13 mouse cellular contexts compared by ENCODE assay signal in the genomic region with DNA sequence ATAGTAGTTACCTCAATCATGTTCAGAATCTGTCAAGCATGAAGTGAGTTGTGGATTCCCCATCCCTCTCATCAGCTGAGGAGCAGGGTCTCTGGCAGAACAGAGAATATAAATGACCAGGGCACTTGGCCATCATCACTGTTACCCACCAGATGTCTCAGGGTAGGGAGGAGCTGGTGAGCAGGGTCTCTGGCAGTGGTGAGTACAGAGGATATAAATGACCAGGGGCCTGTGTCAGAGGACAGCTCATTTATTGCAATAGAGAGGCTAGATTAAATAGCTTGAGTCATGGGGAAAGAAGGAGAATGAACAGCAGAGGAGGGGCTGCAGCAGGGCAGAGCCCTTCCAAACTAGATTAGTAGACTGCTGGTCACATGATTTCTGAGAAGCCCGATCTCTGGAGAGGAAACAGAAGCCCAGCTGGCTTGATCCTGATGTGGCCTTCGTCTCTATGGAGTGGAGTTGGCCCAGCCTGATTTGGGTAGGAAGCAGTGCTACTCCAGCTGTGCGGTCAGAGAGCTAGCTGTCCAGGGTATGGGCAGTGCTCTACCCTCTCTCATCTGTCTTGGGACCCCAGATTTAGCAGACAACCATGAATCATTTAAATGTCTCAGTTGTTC.
A peak's percentile ranks its signal among the peaks of the same experiment; 100 is the strongest.
DNase-seq lines count a peak whose midpoint lies in the region; ATAC-seq and TF ChIP-seq lines count a peak whose summit lies in the region.
"Had no signal": no experiment of that assay in that cellular context is flagged by ENCODE, and none has a peak within 500 bp of the region (broad histone marks: within the 10 kb centered on the region; RNA-seq: fewer than 3 reads in every experiment).

No protein-coding gene starts in this region.

- no peak overlapping the region for H3K9ac ChIP-seq in heart, embryonic 11.5 days (ENCODE audit: low read depth, low read length)
- no peak overlapping the region for H3K9ac ChIP-seq in liver, embryonic 11.5 days (ENCODE audit: low read depth, low read length)
- no peak overlapping the region for H3K9ac ChIP-seq in MEL (ENCODE audit: control insufficient read depth, low read depth, low read length, poor library complexity, severe bottlenecking)
- H3K9ac ChIP-seq: limb, embryonic 12.5 days; lung, embryonic 15.5 days had no signal

- H3K27me3 ChIP-seq in heart, embryonic 11.5 days (ENCODE audit: control insufficient read depth, insufficient read depth, low read length): no peaks in the 10 kb centered on the region
- no peaks in the 10 kb centered on the region for H3K27me3 ChIP-seq in liver, embryonic 11.5 days (replicated peaks; ENCODE audit: control insufficient read depth, insufficient read depth, low read length)
- no peaks in the 10 kb centered on the region for H3K27me3 ChIP-seq in MEL (ENCODE audit: control insufficient read depth in 1 of 2, insufficient read depth in 2 of 2, low read length in 2 of 2)
- H3K27me3 ChIP-seq: limb, embryonic 12.5 days; lung, embryonic 15.5 days had no signal

- no peak overlapping the region for H3K4me2 ChIP-seq in heart, embryonic 11.5 days
- no peak overlapping the region for H3K4me2 ChIP-seq in liver, embryonic 11.5 days
- H3K4me2 ChIP-seq: limb, embryonic 12.5 days; lung, embryonic 15.5 days had no signal

- no peak for TF ChIP-seq CTCF in MEL (IDR thresholded peaks at IDR 0.05 in 2 of 3, conservative IDR thresholded peaks at IDR 0.05 in 1 of 3; ENCODE audit: control insufficient read depth in 1 of 3, insufficient read depth in 1 of 3, low read depth in 2 of 3, low read length in 3 of 3, poor library complexity in 1 of 3, severe bottlenecking in 1 of 3)

- no peak overlapping the region for H3K27ac ChIP-seq in heart, embryonic 11.5 days (ENCODE audit: low read depth, low read length)
- H3K27ac ChIP-seq in liver, embryonic 11.5 days (ENCODE audit: low read depth, low read length): no peak overlapping the region
- no peak overlapping the region for H3K27ac ChIP-seq in MEL (ENCODE audit: control insufficient read depth, low read depth, low read length)
- H3K27ac ChIP-seq: heart, embryonic 10.5 days; limb, embryonic 12.5 days; lung, embryonic 15.5 days had no signal

- DNase-seq in heart, postnatal 4 days: peak; percentile 7
- DNase-seq in liver, embryonic 11.5 days (ENCODE audit: low spot score): no peak
- DNase-seq in liver (no peak), MEL (ENCODE audit: low read depth, low spot score) (no peak)
- peak; percentile 11 for DNase-seq in embryo, embryonic 11 days
- no peak for DNase-seq in adrenal gland, postnatal 36 days
- DNase-seq in adrenal gland, postnatal 4 days (ENCODE audit: low spot score in 2 of 2): no peak
- DNase-seq: cerebellum, adult 8-10 months; layer of hippocampus, adult 9-11 months had no signal

- no peak for ATAC-seq in heart, embryonic 11.5 days (replicated peaks; ENCODE audit: insufficient number of reproducible peaks, low FRiP score, low TSS enrichment)
- peak; percentile 47; the same call in 1 of the 2 replicates for ATAC-seq in liver, embryonic 11.5 days (replicated peaks; ENCODE audit: low FRiP score)

- H3K4me1 ChIP-seq in heart, embryonic 11.5 days (ENCODE audit: control insufficient read depth, insufficient read depth, low read length): no peaks in the 10 kb centered on the region
- no peaks in the 10 kb centered on the region for H3K4me1 ChIP-seq in liver, embryonic 11.5 days (replicated peaks; ENCODE audit: control insufficient read depth, insufficient read depth, low read length)
- no peaks in the 10 kb centered on the region for H3K4me1 ChIP-seq in MEL (ENCODE audit: control insufficient read depth in 1 of 2, insufficient read depth in 2 of 2, low read length in 2 of 2)
- H3K4me1 ChIP-seq: heart, embryonic 10.5 days; limb, embryonic 12.5 days; lung, embryonic 15.5 days had no signal

- TF ChIP-seq RAD21 in MEL (IDR thresholded peaks at IDR 0.05; ENCODE audit: low read depth, low read length): no peak

- no peaks in the 10 kb centered on the region for H3K9me3 ChIP-seq in heart, embryonic 11.5 days (replicated peaks; ENCODE audit: control insufficient read depth, low read length)
- no peaks in the 10 kb centered on the region for H3K9me3 ChIP-seq in liver, embryonic 11.5 days (ENCODE audit: control insufficient read depth, low read length)
- H3K9me3 ChIP-seq in MEL (replicated peaks; ENCODE audit: insufficient read depth, low read length): no peaks in the 10 kb centered on the region
- H3K9me3 ChIP-seq: heart, embryonic 10.5 days; limb, embryonic 12.5 days; lung, embryonic 15.5 days had no signal

- WGBS in heart, embryonic 11.5 days (ENCODE audit: insufficient replicate concordance): 60% methylated on average over 3 of the region's 3 CpGs
- 52% methylated on average over 3 of the region's 3 CpGs for WGBS in liver, embryonic 11.5 days

- no peak overlapping the region for H3K4me3 ChIP-seq in heart, embryonic 11.5 days (ENCODE audit: low read depth, low read length)
- H3K4me3 ChIP-seq in liver, embryonic 11.5 days (ENCODE audit: low read depth, low read length): no peak overlapping the region
- no peak overlapping the region for H3K4me3 ChIP-seq in MEL (ENCODE audit: control insufficient read depth in 1 of 2, insufficient read depth in 1 of 2, low read depth in 2 of 2, low read length in 2 of 2)
- H3K4me3 ChIP-seq: heart, embryonic 10.5 days; limb, embryonic 12.5 days; lung, embryonic 15.5 days had no signal

- TF ChIP-seq POLR2A in MEL (IDR thresholded peaks at IDR 0.05; ENCODE audit: control insufficient read depth in 1 of 2, insufficient read depth in 1 of 2, low read depth in 1 of 2, low read length in 2 of 2, poor library complexity in 1 of 2): no peak

- no peaks in the 10 kb centered on the region for H3K79me2 ChIP-seq in MEL (ENCODE audit: control insufficient read depth, insufficient read depth, low read length, poor library complexity)

- TF ChIP-seq EP300 in MEL (IDR thresholded peaks at IDR 0.05; ENCODE audit: low read depth in 1 of 2, low read length in 2 of 2): no peak

- H3K36me3 ChIP-seq in heart, embryonic 11.5 days (ENCODE audit: control insufficient read depth, insufficient read depth, low read length): no peaks in the 10 kb centered on the region
- no peaks in the 10 kb centered on the region for H3K36me3 ChIP-seq in liver, embryonic 11.5 days (ENCODE audit: control insufficient read depth, insufficient read depth, low read length)
- no peaks in the 10 kb centered on the region for H3K36me3 ChIP-seq in MEL (ENCODE audit: control insufficient read depth in 1 of 2, insufficient read depth in 2 of 2, low read length in 2 of 2)
- H3K36me3 ChIP-seq: heart, embryonic 10.5 days; limb, embryonic 12.5 days; lung, embryonic 15.5 days had no signal

TF ChIP-seq in MEL, 35 proteins besides CTCF, POLR2A, EP300 and RAD21:
- TF ChIP-seq ZKSCAN1 (IDR thresholded peaks at IDR 0.05; ENCODE audit: low read depth, low read length): no peak
- TF ChIP-seq USF1 (IDR thresholded peaks at IDR 0.05; ENCODE audit: low read depth, low read length): peak; percentile 34; the same call in 1 of the 2 replicates

Comparison
In these comparisons a context has a peak if more than half of its experiments do, and no peak if none do; other contexts are left out.
1. DNase-seq: peak in heart, postnatal 4 days (single experiment) and embryo, embryonic 11 days (single experiment); none in liver, embryonic 11.5 days (single experiment), liver (single experiment), MEL (single experiment), adrenal gland, postnatal 36 days (0 of 2) and adrenal gland, postnatal 4 days (0 of 2).